Mouse (Mus musculus): ENCODE data around the gene Gas2l1. TPM values are rescaled to one million over a fixed set of nuclear protein-coding genes. Genes with fewer than 3 reads are reported as not detected.

Gene Gas2l1
- polyA plus RNA-seq, 1 experiment from 2014 or later: 47.3 TPM

- no peak overlapping the region for H3K27ac ChIP-seq (ENCODE audit: low read depth, low read length)
- H3K4me2 ChIP-seq (replicated peaks; ENCODE audit: low read depth, low read length): no peak overlapping the region
- H3K36me3 ChIP-seq (ENCODE audit: control insufficient read depth, insufficient read depth, low read length): peaks cover 89% of the 10 kb centered on the region
- no peaks in the 10 kb centered on the region for H3K4me1 ChIP-seq (ENCODE audit: control insufficient read depth, insufficient read depth, low read length)
- H3K9ac ChIP-seq (ENCODE audit: low read depth, low read length): no peak overlapping the region
- ATAC-seq (ENCODE audit: low FRiP score, low TSS enrichment): no peak
- no peaks in the 10 kb centered on the region for H3K27me3 ChIP-seq (ENCODE audit: control insufficient read depth, insufficient read depth, low read length)
- H3K9me3 ChIP-seq (ENCODE audit: control insufficient read depth, low read length): no peaks in the 10 kb centered on the region
- no peak overlapping the region for H3K4me3 ChIP-seq (ENCODE audit: low read length)
Observed at GRCm38 (mm10) chr11:5075760-5076159, 10.6 kb upstream of the Gas2l1 start.

GRCm38 (mm10) chr11:5074882-5075281 is 9.8 kb upstream of the Gas2l1 start:
- H3K4me3 ChIP-seq (ENCODE audit: low read length): no peak overlapping the region
- H3K4me2 ChIP-seq (replicated peaks; ENCODE audit: low read depth, low read length): no peak overlapping the region
- 0 out of 2 replicates have a peak, but pooled peaks have one; percentile 24 for ATAC-seq (ENCODE audit: low FRiP score, low TSS enrichment)
- H3K4me1 ChIP-seq (ENCODE audit: control insufficient read depth, insufficient read depth, low read length): no peaks in the 10 kb centered on the region
- H3K9ac ChIP-seq (ENCODE audit: low read depth, low read length): no peak overlapping the region
- H3K27me3 ChIP-seq (ENCODE audit: control insufficient read depth, insufficient read depth, low read length): no peaks in the 10 kb centered on the region
- H3K27ac ChIP-seq (ENCODE audit: low read depth, low read length): no peak overlapping the region
- WGBS: 78% methylated on average over 4 of the region's 4 CpGs
- H3K9me3 ChIP-seq (ENCODE audit: control insufficient read depth, low read length): no peaks in the 10 kb centered on the region
- peaks cover 89% of the 10 kb centered on the region for H3K36me3 ChIP-seq (ENCODE audit: control insufficient read depth, insufficient read depth, low read length)

- Histone ChIP-seq H3K4me2 (replicated peaks; ENCODE audit: low read depth, low read length) (no peak overlapping the region), H3K27me3 (ENCODE audit: control insufficient read depth, insufficient read depth, low read length) (peaks cover 6% of the 10 kb centered on the region; the same call in 1 of the 2 replicates), H3K9me3 (ENCODE audit: control insufficient read depth, low read length) (no peaks in the 10 kb centered on the region), H3K27ac (ENCODE audit: low read depth, low read length) (no peak overlapping the region), H3K4me3 (ENCODE audit: low read length) (no peak overlapping the region), H3K36me3 (ENCODE audit: control insufficient read depth, insufficient read depth, low read length) (peaks cover 54% of the 10 kb centered on the region), H3K4me1 (ENCODE audit: control insufficient read depth, insufficient read depth, low read length) (peaks cover 15% of the 10 kb centered on the region), H3K9ac (ENCODE audit: low read depth, low read length) (no peak overlapping the region)
- 77% methylated on average over 9 of the region's 9 CpGs for WGBS
- ATAC-seq (ENCODE audit: low FRiP score, low TSS enrichment): no peak
Observed at GRCm38 (mm10) chr11:5068126-5068971, 3.2 kb upstream of the Gas2l1 start.

- Histone ChIP-seq H3K4me2 (replicated peaks; ENCODE audit: low read depth, low read length) (no peak overlapping the region), H3K27ac (ENCODE audit: low read depth, low read length) (no peak overlapping the region), H3K27me3 (ENCODE audit: control insufficient read depth, insufficient read depth, low read length) (peaks cover 18% of the 10 kb centered on the region; the same call in 1 of the 2 replicates), H3K9ac (ENCODE audit: low read depth, low read length) (no peak overlapping the region), H3K36me3 (ENCODE audit: control insufficient read depth, insufficient read depth, low read length) (peaks cover 41% of the 10 kb centered on the region), H3K9me3 (ENCODE audit: control insufficient read depth, low read length) (no peaks in the 10 kb centered on the region), H3K4me3 (ENCODE audit: low read length) (no peak overlapping the region), H3K4me1 (ENCODE audit: control insufficient read depth, insufficient read depth, low read length) (peaks cover 25% of the 10 kb centered on the region)
- ATAC-seq (ENCODE audit: low FRiP score, low TSS enrichment): no peak
Observed at GRCm38 (mm10) chr11:5067063-5067462, 1.9 kb upstream of the Gas2l1 start.

GRCm38 (mm10) chr11:5064282-5065055 is 658 bp downstream of the Gas2l1 start:
- WGBS: 17% methylated on average over 38 of the region's 38 CpGs
- no peaks in the 10 kb centered on the region for H3K9me3 ChIP-seq (ENCODE audit: control insufficient read depth, low read length)
- H3K4me1 ChIP-seq (ENCODE audit: control insufficient read depth, insufficient read depth, low read length): peaks cover 34% of the 10 kb centered on the region
- peaks cover 17% of the 10 kb centered on the region for H3K36me3 ChIP-seq (ENCODE audit: control insufficient read depth, insufficient read depth, low read length)
- ATAC-seq (ENCODE audit: low FRiP score, low TSS enrichment): peak; percentile 1; the same call in 1 of the 2 replicates
- H3K4me3 ChIP-seq (ENCODE audit: low read length): peak overlapping the region; percentile 60
- peak overlapping the region; percentile 64 for H3K9ac ChIP-seq (ENCODE audit: low read depth, low read length)
- no peak overlapping the region for H3K27ac ChIP-seq (ENCODE audit: low read depth, low read length)
- peak overlapping the region; percentile 96 for H3K4me2 ChIP-seq (replicated peaks; ENCODE audit: low read depth, low read length)
- peaks cover 39% of the 10 kb centered on the region for H3K27me3 ChIP-seq (ENCODE audit: control insufficient read depth, insufficient read depth, low read length)

- ATAC-seq (ENCODE audit: low FRiP score, low TSS enrichment): no peak
- Histone ChIP-seq H3K27me3 (ENCODE audit: control insufficient read depth, insufficient read depth, low read length) (peaks cover 46% of the 10 kb centered on the region), H3K4me1 (ENCODE audit: control insufficient read depth, insufficient read depth, low read length) (peaks cover 34% of the 10 kb centered on the region), H3K9ac (ENCODE audit: low read depth, low read length) (peak overlapping the region; percentile 1; the same call in 1 of the 2 replicates), H3K4me3 (ENCODE audit: low read length) (peak overlapping the region; percentile 60), H3K36me3 (ENCODE audit: control insufficient read depth, insufficient read depth, low read length) (peaks cover 10% of the 10 kb centered on the region), H3K27ac (ENCODE audit: low read depth, low read length) (no peak overlapping the region), H3K9me3 (ENCODE audit: control insufficient read depth, low read length) (no peaks in the 10 kb centered on the region), H3K4me2 (replicated peaks; ENCODE audit: low read depth, low read length) (peak overlapping the region; percentile 96)
- WGBS: 52% methylated on average over 31 of the region's 31 CpGs
Observed at GRCm38 (mm10) chr11:5063561-5064281, 1.4 kb downstream of the Gas2l1 start.

GRCm38 (mm10) chr11:5062860-5063505 is 2.1 kb downstream of the Gas2l1 start:
- Histone ChIP-seq H3K36me3 (ENCODE audit: control insufficient read depth, insufficient read depth, low read length) (peaks cover 3% of the 10 kb centered on the region), H3K4me2 (replicated peaks; ENCODE audit: low read depth, low read length) (no peak overlapping the region), H3K27me3 (ENCODE audit: control insufficient read depth, insufficient read depth, low read length) (peaks cover 51% of the 10 kb centered on the region), H3K4me3 (ENCODE audit: low read length) (no peak overlapping the region), H3K9me3 (ENCODE audit: control insufficient read depth, low read length) (no peaks in the 10 kb centered on the region), H3K4me1 (ENCODE audit: control insufficient read depth, insufficient read depth, low read length) (peaks cover 37% of the 10 kb centered on the region), H3K27ac (ENCODE audit: low read depth, low read length) (no peak overlapping the region), H3K9ac (ENCODE audit: low read depth, low read length) (no peak overlapping the region)
- no peak for ATAC-seq (ENCODE audit: low FRiP score, low TSS enrichment)
- WGBS: 70% methylated on average over 13 of the region's 13 CpGs

GRCm38 (mm10) chr11:5062326-5062725 is 2.8 kb downstream of the Gas2l1 start:
- H3K4me2 ChIP-seq (replicated peaks; ENCODE audit: low read depth, low read length): peak overlapping the region; percentile 70
- H3K27ac ChIP-seq (ENCODE audit: low read depth, low read length): no peak overlapping the region
- no peaks in the 10 kb centered on the region; the same call in 1 of the 2 replicates for H3K36me3 ChIP-seq (ENCODE audit: control insufficient read depth, insufficient read depth, low read length)
- WGBS: 20% methylated on average over 13 of the region's 13 CpGs
- ATAC-seq (ENCODE audit: low FRiP score, low TSS enrichment): no peak
- H3K4me1 ChIP-seq (ENCODE audit: control insufficient read depth, insufficient read depth, low read length): peaks cover 43% of the 10 kb centered on the region
- H3K9me3 ChIP-seq (ENCODE audit: control insufficient read depth, low read length): no peaks in the 10 kb centered on the region
- H3K4me3 ChIP-seq (ENCODE audit: low read length): peak overlapping the region; percentile 23
- H3K27me3 ChIP-seq (ENCODE audit: control insufficient read depth, insufficient read depth, low read length): peaks cover 57% of the 10 kb centered on the region
- H3K9ac ChIP-seq (ENCODE audit: low read depth, low read length): peak overlapping the region; percentile 8; the same call in 1 of the 2 replicates

Data from kidney, embryonic 14.5 days (tissue).